Mouse (Mus musculus) heart, postnatal 0 days (tissue): ENCODE results near the gene Phyhd1. TPM values are rescaled to one million over a fixed set of nuclear protein-coding genes. Genes with fewer than 3 reads are reported as not detected.

Source experiments
- ATAC-seq: fragments of 200-750 bp; cut with Nextera tagmentation; 2 replicates; pipeline ENCODE4 v1.8.0; 2017; ENCODE audit warnings: low read depth, moderate number of reproducible peaks, moderate library complexity; ENCODE audit not compliant: insufficient read depth
- DNase-seq: peaks from one replicate; pipeline ENCODE4 v3.0.0-alpha.2; 2016; ENCODE audit warnings: low spot score
- H3K27ac ChIP-seq: fragments of 300-500 bp; sonication (generic); 2 replicates; pipeline ENCODE4 v1.5.1; 2014; ENCODE audit warnings: low read depth, mild to moderate bottlenecking
- H3K27me3 ChIP-seq: fragments of 300-500 bp; sonication (generic); 2 replicates; pipeline ENCODE4 v1.6.1; 2014; ENCODE audit warnings: low read length, mixed read lengths; ENCODE audit not compliant: control insufficient read depth, insufficient read depth
- H3K36me3 ChIP-seq: fragments of 300-500 bp; sonication (generic); replicated peaks from 2 replicates; pipeline ENCODE4 v1.6.1; 2014; ENCODE audit warnings: low read length, mixed read lengths; ENCODE audit not compliant: control insufficient read depth, insufficient read depth
- H3K4me1 ChIP-seq: fragments of 300-500 bp; sonication (generic); 2 replicates; pipeline ENCODE4 v1.6.1; 2014; ENCODE audit warnings: antibody characterized with exemption; ENCODE audit not compliant: control insufficient read depth, insufficient read depth
- H3K4me2 ChIP-seq: fragments of 300-500 bp; sonication (generic); 2 replicates; pipeline ENCODE4 v1.6.1; 2014; ENCODE audit warnings: low read depth, mild to moderate bottlenecking, low read length, moderate library complexity
- H3K4me3 ChIP-seq: fragments of 300-500 bp; sonication (generic); 2 replicates; pipeline ENCODE4 v1.5.1; 2014; ENCODE audit warnings: low read depth, low read length
- H3K9ac ChIP-seq: fragments of 300-500 bp; sonication (generic); replicated peaks from 2 replicates; pipeline ENCODE4 v1.6.1; 2014; ENCODE audit warnings: low read depth, low read length, mixed read lengths
- H3K9me3 ChIP-seq: fragments of 300-500 bp; sonication (generic); replicated peaks from 2 replicates; pipeline ENCODE4 v1.6.1; 2016; ENCODE audit warnings: low read length; ENCODE audit not compliant: control insufficient read depth
- CTCF ChIP-seq: IDR thresholded peaks from 2 replicates; pipeline ENCODE4 v1.5.1; 2016; ENCODE audit warnings: antibody characterized with exemption, control low read depth, low read depth
- EP300 ChIP-seq: IDR thresholded peaks from 2 replicates; pipeline ENCODE4 v1.6.1; 2016; ENCODE audit warnings: antibody characterized with exemption, low read depth
- WGBS: fragments of 180-500 bp; shearing (Covaris S2); extraction: QIAGEN DNeasy Blood & Tissue Kit; methylation state at CpG from one replicate; pipeline ENCODE4 v1.1.7; 2014; 5-methylcytosine and 5-hydroxymethylcytosine counted together
- polyA plus RNA-seq: library from polyadenylated mRNA; unstranded; fragments of >200 nt; fragmentation: Nextera tagmentation; extraction: Ambion mirVana; gene quantifications from 2 replicates; pipeline ENCODE4 v1.2.1, GENCODE M21; 2015
- total RNA-seq: library from RNA; depleted of rRNA; stranded (reverse); fragments of >200 nt; gene quantifications from 2 replicates; pipeline ENCODE4 v1.2.3, GENCODE M21; 2014; ENCODE audit warnings: low replicate concordance

The Phyhd1 gene
- total and polyA plus RNA-seq, 2 experiments from 2014 or later, result 14.7 to 47.1 TPM

GRCm38 (mm10) chr2:30267466-30267865, 1.5 kb downstream of the Phyhd1 start:
- H3K9ac ChIP-seq, result no peak overlapping the region
- ATAC-seq (no peak), DNase-seq (no peak)
- WGBS, result 87% methylated on average over 2 of the region's 2 CpGs
- no peak overlapping the region for H3K27ac ChIP-seq
- TF ChIP-seq CTCF (no peak), EP300 (no peak)
- no peaks in the 10 kb centered on the region for H3K9me3 ChIP-seq
- no peak overlapping the region for H3K4me2 ChIP-seq
- peaks cover 17% of the 10 kb centered on the region for H3K36me3 ChIP-seq
- H3K27me3 ChIP-seq, result no peaks in the 10 kb centered on the region
- H3K4me3 ChIP-seq, result no peak overlapping the region
- H3K4me1 ChIP-seq, result peaks cover 50% of the 10 kb centered on the region

GRCm38 (mm10) chr2:30268371-30268770, 2.4 kb downstream of the Phyhd1 start:
- H3K27ac ChIP-seq, result no peak overlapping the region
- 45% methylated on average over 4 of the region's 4 CpGs for WGBS

GRCm38 (mm10) chr2:30269241-30269990, 3.4 kb downstream of the Phyhd1 start:
- Histone ChIP-seq H3K9me3 (no peaks in the 10 kb centered on the region), H3K4me1 (peaks cover 35% of the 10 kb centered on the region), H3K36me3 (0 out of 2 replicates have a peak, but pooled peaks cover 3% of the 10 kb centered on the region), H3K4me3 (no peak overlapping the region), H3K27ac (peak overlapping the region; percentile 64), H3K9ac (no peak overlapping the region), H3K4me2 (no peak overlapping the region), H3K27me3 (no peaks in the 10 kb centered on the region)
- TF ChIP-seq CTCF, result no peak
- DNase-seq (no peak), ATAC-seq (no peak)
- 82% methylated on average over 17 of the region's 17 CpGs for WGBS

More at GRCm38 (mm10) chr2:30268371-30268770, 2.4 kb downstream of the Phyhd1 start:
- DNase-seq (no peak), ATAC-seq (no peak)
- H3K27me3 ChIP-seq, result no peaks in the 10 kb centered on the region
- H3K9me3 ChIP-seq, result no peaks in the 10 kb centered on the region
- H3K9ac ChIP-seq, result no peak overlapping the region
- no peak for TF ChIP-seq EP300
- TF ChIP-seq CTCF, result no peak
- H3K36me3 ChIP-seq, result peaks cover 13% of the 10 kb centered on the region
- no peak overlapping the region for H3K4me3 ChIP-seq
- H3K4me2 ChIP-seq, result no peak overlapping the region
- peaks cover 44% of the 10 kb centered on the region for H3K4me1 ChIP-seq

GRCm38 (mm10) chr2:30270134-30270533, 4.1 kb downstream of the Phyhd1 start:
- DNase-seq (peak; percentile 95), ATAC-seq (peak; percentile 67)
- Histone ChIP-seq H3K36me3 (no peaks in the 10 kb centered on the region; the same call in 1 of the 2 replicates), H3K4me1 (peaks cover 28% of the 10 kb centered on the region), H3K4me2 (no peak overlapping the region), H3K27ac (peak overlapping the region; percentile 64), H3K9me3 (no peaks in the 10 kb centered on the region), H3K4me3 (no peak overlapping the region), H3K27me3 (no peaks in the 10 kb centered on the region), H3K9ac (no peak overlapping the region)
- 8% methylated on average over 1 of the region's 1 CpGs for WGBS
- TF ChIP-seq EP300 (no peak; the same call in 1 of the 2 replicates), CTCF (peak; percentile 95)

- peaks cover 9% of the 10 kb centered on the region; the same call in 1 of the 2 replicates for H3K4me1 ChIP-seq
- H3K9me3 ChIP-seq, result no peaks in the 10 kb centered on the region
- H3K27me3 ChIP-seq, result no peaks in the 10 kb centered on the region
- WGBS, result 91% methylated on average over 11 of the region's 11 CpGs
- H3K4me2 ChIP-seq, result no peak within 1 kb of the TSS
- no peak within 1 kb of the TSS for H3K4me3 ChIP-seq
- TF ChIP-seq CTCF (no peak), EP300 (no peak)
- H3K27ac ChIP-seq, result no peak within 1 kb of the TSS
- ATAC-seq (no peak), DNase-seq (no peak)
- no peak within 1 kb of the TSS for H3K9ac ChIP-seq
- peaks cover 11% of the 10 kb centered on the region; the same call in 1 of the 2 replicates for H3K36me3 ChIP-seq
Observed at GRCm38 (mm10) chr2:30280743-30281142, 14.7 kb downstream of the Phyhd1 start, which contains the start of gene Gm28038. Gm28038 (plus strand) TSS chr2:30281043.
